Comparison of ENCODE assay signal across 8 mouse cellular contexts in genomic region chr16:91688619-91689334, GRCm38 (mm10). TPM values are rescaled to one million over a fixed set of nuclear protein-coding genes. Genes with fewer than 3 reads are reported as not detected.
DNase-seq lines count a peak whose midpoint lies in the region; ATAC-seq lines count a peak whose summit lies in the region.

TSS of gene Donson (minus strand) at chr16:91688770.

- peaks cover 23% of the 10 kb centered on the region for H3K36me3 ChIP-seq in intestine, embryonic 14.5 days (ENCODE audit: control insufficient read depth, insufficient read depth, low read length)

- peak within 1 kb of the TSS; percentile 90 for H3K9ac ChIP-seq in intestine, embryonic 14.5 days (ENCODE audit: low read length)

- H3K4me3 ChIP-seq in intestine, embryonic 14.5 days (ENCODE audit: low read depth, low read length) = peak within 1 kb of the TSS; percentile 77

- no peaks in the 10 kb centered on the region for H3K27me3 ChIP-seq in intestine, embryonic 14.5 days (replicated peaks; ENCODE audit: control insufficient read depth, insufficient read depth, low read length)

- peak within 1 kb of the TSS; percentile 75 for H3K27ac ChIP-seq in intestine, embryonic 14.5 days (ENCODE audit: low read depth)

- DNase-seq in adrenal gland, adult 18-20 months (ENCODE audit: low spot score in 2 of 2) = peak; percentile 92 to 96
- peak; percentile 93 for DNase-seq in embryo, embryonic 10.5 days (ENCODE audit: low spot score)
- peak; percentile 96 for DNase-seq in gastrocnemius, postnatal 14 days
- DNase-seq in intestine, embryonic 14.5 days (ENCODE audit: low spot score) = peak; percentile 93
- DNase-seq in left cerebral cortex, postnatal 10 days (ENCODE audit: extremely low spot score in 1 of 2, low spot score in 2 of 2) = peak; percentile 87 to 97
- peak; percentile 95 to 96 for DNase-seq in right cerebral cortex, postnatal 10 days (ENCODE audit: low spot score in 2 of 2)
- DNase-seq in urinary bladder, postnatal 14 days (ENCODE audit: low spot score) = peak; percentile 96

- intact Hi-C loops in gastrocnemius, postnatal 14 days (cut with DNase I; ENCODE audit: low total_unique reads) = no loop called here
- intact Hi-C loops in left cerebral cortex, postnatal 10 days (cut with DNase I) = no loop called here

- H3K4me2 ChIP-seq in intestine, embryonic 14.5 days (ENCODE audit: low read length) = peak within 1 kb of the TSS; percentile 68

- H3K4me1 ChIP-seq in intestine, embryonic 14.5 days (replicated peaks; ENCODE audit: control insufficient read depth, insufficient read depth, low read length) = peaks cover 10% of the 10 kb centered on the region; the same call in 1 of the 2 replicates

- peak; percentile 98 for ATAC-seq in intestine, embryonic 14.5 days (replicated peaks; ENCODE audit: low FRiP score, low TSS enrichment, low read depth)
- ATAC-seq in megakaryocyte progenitor cell, adult 5-6 weeks (replicated peaks; ENCODE audit: poor library complexity) = peak; percentile 83

- WGBS in intestine, embryonic 14.5 days = under 1% methylated on average over 65 of the region's 71 CpGs

- no peaks in the 10 kb centered on the region for H3K9me3 ChIP-seq in intestine, embryonic 14.5 days (ENCODE audit: control insufficient read depth, low read length)

RNA-seq across cellular contexts. Expression of gene Donson, which starts in this region (rescaled TPM):
- total RNA-seq in adrenal gland, adult 18-20 months (2021) = 1 to 10 TPM; 7.5 to 7.8 TPM
- total RNA-seq in gastrocnemius, postnatal 14 days (2021) = 1 to 10 TPM; 1.6 to 1.8 TPM
- polyA plus RNA-seq in intestine, embryonic 14.5 days (2014; fragmentation: Nextera tagmentation; extraction: Ambion mirVana) = 24.3 and 24.7 TPM in 2 replicates
- total RNA-seq in left cerebral cortex, postnatal 10 days (2021) = 10 to 100 TPM; 24.9 to 28.8 TPM
- total RNA-seq in megakaryocyte progenitor cell, adult 5-6 weeks (2015) = 16.4 and 17.0 TPM in 2 replicates
- 20.4 and 33.7 TPM in 2 replicates for total RNA-seq in megakaryocyte progenitor cell, adult 5-6 weeks (2017)

Comparison
In these comparisons a context has a peak if more than half of its experiments do, and no peak if none do; other contexts are left out.
1. Peak in every context shown above with its lines: DNase-seq, ATAC-seq, H3K4me3 ChIP-seq and H3K27ac ChIP-seq.